Mouse (Mus musculus) ES-Bruce4 (cell line): ENCODE results near the gene Psme2b. TPM values are rescaled to one million over a fixed set of nuclear protein-coding genes. Genes with fewer than 3 reads are reported as not detected.
"Not testable (repeated sequence)": the region's sequence is repeated elsewhere in the genome, so short reads cannot be mapped to it uniquely, and the experiment has no call there.

Source experiments
- H3K27ac ChIP-seq: 2 replicates; pipeline ENCODE4 v1.5.1; 2012; ENCODE audit warnings: low read length, inconsistent platforms; ENCODE audit not compliant: insufficient read depth
- H3K27me3 ChIP-seq: 2 replicates; pipeline ENCODE4 v1.6.1; 2012; ENCODE audit warnings: mild to moderate bottlenecking, low read length, inconsistent platforms; ENCODE audit not compliant: control insufficient read depth, poor library complexity, insufficient read depth, severe bottlenecking
- H3K36me3 ChIP-seq: 2 replicates; pipeline ENCODE4 v1.6.1; 2012; ENCODE audit warnings: inconsistent platforms, mild to moderate bottlenecking, low read length, moderate library complexity; ENCODE audit not compliant: control insufficient read depth, poor library complexity, insufficient read depth, severe bottlenecking
- H3K4me1 ChIP-seq: one replicate; pipeline ENCODE4 v1.8.1; 2011; ENCODE audit warnings: low read length; ENCODE audit not compliant: control insufficient read depth, insufficient read depth
- H3K4me3 ChIP-seq: 2 replicates; pipeline ENCODE4 v1.5.1; 2011; ENCODE audit warnings: low read depth, mild to moderate bottlenecking, low read length
- H3K9ac ChIP-seq: 2 replicates; pipeline ENCODE4 v1.6.1; 2012; ENCODE audit warnings: low read depth, mild to moderate bottlenecking, inconsistent platforms; ENCODE audit not compliant: poor library complexity, severe bottlenecking
- H3K9me3 ChIP-seq: replicated peaks from 2 replicates; pipeline ENCODE4 v1.6.1; 2012; ENCODE audit warnings: mild to moderate bottlenecking, low read length, inconsistent platforms; ENCODE audit not compliant: control insufficient read depth, poor library complexity, insufficient read depth, severe bottlenecking
- polyA plus RNA-seq: library from polyadenylated mRNA; stranded (reverse); fragments of >200 nt; gene quantifications from 2 replicates; pipeline ENCODE4 v1.2.4, GENCODE M21; 2011; ENCODE audit warnings: low read depth; ENCODE audit not compliant: missing spikeins, insufficient read depth, insufficient read length

Gene Psme2b
- polyA plus RNA-seq, 1 experiment, result 4.0 TPM

GRCm38 (mm10) chr11:48978240-48978939, 32.4 kb upstream of the Psme2b start, which contains the start of gene Olfr56:
Gene Olfr56 (plus strand): TSS chr11:48978889.
- not testable (repeated sequence) for H3K9ac ChIP-seq, H3K4me3 ChIP-seq, H3K27me3 ChIP-seq, H3K27ac ChIP-seq, H3K9me3 ChIP-seq, H3K36me3 ChIP-seq, H3K4me1 ChIP-seq

DNA sequence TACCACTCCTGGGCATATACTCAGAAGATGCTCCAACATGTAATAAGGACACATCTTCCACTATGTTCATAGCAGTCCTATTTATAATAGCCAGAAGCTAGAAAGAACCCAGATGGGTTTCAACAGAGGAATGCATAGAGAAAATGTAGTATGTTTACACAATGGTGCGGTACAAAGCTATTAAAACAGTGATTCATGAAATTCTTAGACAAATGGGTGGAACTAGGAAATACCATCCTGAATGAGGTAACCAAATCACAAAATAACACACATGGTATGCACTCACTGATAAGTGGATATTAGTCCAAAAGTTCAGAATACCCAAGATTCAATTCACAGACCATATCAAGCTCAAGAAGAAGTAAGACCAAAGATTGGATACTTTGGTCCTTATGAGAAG, 28.7 kb upstream of the Psme2b start:
- H3K9ac ChIP-seq, H3K4me1 ChIP-seq, H3K27ac ChIP-seq, H3K36me3 ChIP-seq, H3K27me3 ChIP-seq, H3K4me3 ChIP-seq, H3K9me3 ChIP-seq: not testable (repeated sequence)

DNA sequence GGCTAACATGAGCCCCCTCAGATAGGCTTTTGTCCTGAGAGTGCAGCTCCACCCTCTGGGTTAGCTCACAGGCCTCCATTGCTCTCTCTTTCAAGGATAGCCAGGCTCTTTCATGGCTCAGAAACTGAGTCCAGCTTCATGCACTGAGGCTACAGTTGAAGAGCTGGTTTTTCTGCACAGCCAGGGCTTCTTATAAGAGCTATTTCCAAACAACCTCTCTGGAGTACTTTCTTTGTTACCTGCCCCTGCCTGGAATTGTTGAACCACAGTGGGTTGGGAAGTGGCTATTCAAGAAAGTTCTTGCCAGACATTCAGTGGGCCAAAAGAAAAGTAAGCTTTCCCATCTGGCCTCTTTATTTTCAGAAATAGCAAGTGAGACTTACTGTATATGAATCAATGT, 6.7 kb downstream of the Psme2b start:
- H3K9ac ChIP-seq, H3K36me3 ChIP-seq, H3K9me3 ChIP-seq, H3K27me3 ChIP-seq, H3K4me3 ChIP-seq, H3K4me1 ChIP-seq, H3K27ac ChIP-seq: not testable (repeated sequence)

DNA sequence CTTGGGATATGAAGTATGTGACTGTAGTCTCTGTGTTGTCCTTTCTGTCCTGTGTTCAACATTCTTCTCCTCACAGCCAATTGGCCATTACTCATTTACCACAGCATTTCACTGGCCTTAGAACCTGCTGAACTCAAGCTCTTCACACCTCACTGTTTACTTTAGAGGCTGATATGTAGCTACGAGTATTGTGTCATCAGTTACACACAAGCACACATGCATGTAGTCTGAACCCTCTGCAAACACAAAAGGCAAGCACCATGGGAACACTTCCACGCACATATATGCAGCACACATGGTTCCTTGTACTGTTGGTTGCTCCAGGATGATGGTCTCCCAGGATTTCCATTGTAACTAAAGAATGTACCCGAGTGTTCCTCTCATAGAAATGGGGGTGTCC, 10.7 kb downstream of the Psme2b start:
- H3K27ac ChIP-seq, H3K4me3 ChIP-seq, H3K27me3 ChIP-seq, H3K36me3 ChIP-seq, H3K9me3 ChIP-seq, H3K4me1 ChIP-seq, H3K9ac ChIP-seq: not testable (repeated sequence)

GRCm38 (mm10) chr11:48933923-48934322, 12.1 kb downstream of the Psme2b start:
- H3K27ac ChIP-seq, H3K36me3 ChIP-seq, H3K27me3 ChIP-seq, H3K9me3 ChIP-seq, H3K4me1 ChIP-seq, H3K9ac ChIP-seq, H3K4me3 ChIP-seq: not testable (repeated sequence)

DNA sequence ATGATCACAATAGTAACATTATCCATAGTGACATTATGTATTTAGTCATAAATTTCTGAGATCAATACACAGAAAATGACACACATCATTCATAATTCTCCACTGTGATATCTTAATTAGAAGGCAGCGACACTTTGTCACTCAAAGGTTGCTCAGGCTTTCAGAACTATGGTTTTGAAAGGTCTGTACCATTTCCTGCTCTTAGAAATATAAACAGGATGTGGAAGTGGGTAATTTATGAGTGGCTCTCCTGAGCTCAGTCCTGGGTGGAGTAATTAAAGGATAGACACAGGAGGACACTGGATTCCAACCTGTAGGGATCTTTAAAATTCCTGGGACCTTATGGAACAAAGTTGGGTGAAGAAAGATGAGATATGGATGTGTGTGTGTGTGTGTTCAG, 12.6 kb downstream of the Psme2b start:
- not testable (repeated sequence) for H3K4me3 ChIP-seq, H3K27ac ChIP-seq, H3K9me3 ChIP-seq, H3K36me3 ChIP-seq, H3K27me3 ChIP-seq, H3K4me1 ChIP-seq, H3K9ac ChIP-seq

DNA sequence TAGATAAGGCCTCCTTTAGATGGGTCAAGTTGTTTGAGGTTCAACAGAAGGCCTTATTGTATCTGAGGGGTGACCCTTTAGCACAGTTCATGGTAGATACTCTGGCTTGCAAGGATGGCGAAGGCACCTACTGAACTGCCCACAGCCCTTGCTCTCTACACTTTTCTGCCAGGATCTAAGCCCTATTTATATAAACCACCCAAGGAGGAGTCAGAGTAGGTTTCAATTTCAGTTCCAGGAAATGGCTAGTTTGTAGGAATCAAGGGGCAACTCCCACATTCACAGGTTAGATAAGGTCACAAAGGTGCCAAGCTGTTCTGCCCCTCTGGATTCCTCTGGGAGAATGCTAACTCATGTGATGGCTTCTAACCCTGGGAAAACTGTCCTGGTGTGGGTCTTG, 17.9 kb downstream of the Psme2b start:
- H3K9ac ChIP-seq, H3K4me3 ChIP-seq, H3K36me3 ChIP-seq, H3K27ac ChIP-seq, H3K4me1 ChIP-seq, H3K9me3 ChIP-seq, H3K27me3 ChIP-seq: not testable (repeated sequence)

GRCm38 (mm10) chr11:48926437-48926836, 19.6 kb downstream of the Psme2b start:
- H3K36me3 ChIP-seq, H3K27me3 ChIP-seq, H3K4me1 ChIP-seq, H3K27ac ChIP-seq, H3K4me3 ChIP-seq, H3K9ac ChIP-seq, H3K9me3 ChIP-seq: not testable (repeated sequence)

- H3K9ac ChIP-seq, H3K36me3 ChIP-seq, H3K9me3 ChIP-seq, H3K4me3 ChIP-seq, H3K4me1 ChIP-seq, H3K27me3 ChIP-seq, H3K27ac ChIP-seq: not testable (repeated sequence)
Measured at GRCm38 (mm10) chr11:48923818-48924217, 22.2 kb downstream of the Psme2b start.
